Mouse (Mus musculus): Measurements from ENCODE around the gene Bcl3. TPM values are rescaled to one million over a fixed set of nuclear protein-coding genes. Genes with fewer than 3 reads are reported as not detected.

Gene Bcl3
- total RNA-seq, 2 experiments from 2014 or later: 15.5 TPM; not detected in 1

- ATAC-seq (replicated peaks; ENCODE audit: low FRiP score, poor library complexity, severe bottlenecking): no peak
Observed at GRCm38 (mm10) chr7:19840371-19840770, 17.8 kb upstream of the Bcl3 start.

- no peak for ATAC-seq (replicated peaks; ENCODE audit: low FRiP score, poor library complexity, severe bottlenecking)
Observed at GRCm38 (mm10) chr7:19836843-19837242, 14.3 kb upstream of the Bcl3 start.

- ATAC-seq (replicated peaks; ENCODE audit: low FRiP score, poor library complexity, severe bottlenecking): no peak
Observed at GRCm38 (mm10) chr7:19834055-19834454, 11.5 kb upstream of the Bcl3 start.

GRCm38 (mm10) chr7:19831837-19832236 lies 9.3 kb upstream of the Bcl3 start:
- 0 out of 2 replicates have a peak, but pooled peaks have one; percentile 54 for ATAC-seq (replicated peaks; ENCODE audit: low FRiP score, poor library complexity, severe bottlenecking)

- ATAC-seq (replicated peaks; ENCODE audit: low FRiP score, poor library complexity, severe bottlenecking): no peak
Observed at GRCm38 (mm10) chr7:19830682-19831156, 8.1 kb upstream of the Bcl3 start.

GRCm38 (mm10) chr7:19829694-19830093 lies 7.1 kb upstream of the Bcl3 start:
- ATAC-seq (replicated peaks; ENCODE audit: low FRiP score, poor library complexity, severe bottlenecking): no peak

- no peak for ATAC-seq (replicated peaks; ENCODE audit: low FRiP score, poor library complexity, severe bottlenecking)
Observed at GRCm38 (mm10) chr7:19826756-19827155, 4.2 kb upstream of the Bcl3 start.

- no peak for ATAC-seq (replicated peaks; ENCODE audit: low FRiP score, poor library complexity, severe bottlenecking)
Observed at GRCm38 (mm10) chr7:19824182-19824973, 1.8 kb upstream of the Bcl3 start.

GRCm38 (mm10) chr7:19823256-19824181 lies 949 bp upstream of the Bcl3 start:
- no peak for ATAC-seq (replicated peaks; ENCODE audit: low FRiP score, poor library complexity, severe bottlenecking)

- ATAC-seq (replicated peaks; ENCODE audit: low FRiP score, poor library complexity, severe bottlenecking): no peak
Observed at GRCm38 (mm10) chr7:19822193-19822592, 377 bp downstream of the Bcl3 start.

GRCm38 (mm10) chr7:19821633-19822032 lies 937 bp downstream of the Bcl3 start:
- ATAC-seq (replicated peaks; ENCODE audit: low FRiP score, poor library complexity, severe bottlenecking): no peak

GRCm38 (mm10) chr7:19820347-19821048 lies 2.1 kb downstream of the Bcl3 start:
- ATAC-seq (replicated peaks; ENCODE audit: low FRiP score, poor library complexity, severe bottlenecking): no peak

GRCm38 (mm10) chr7:19818875-19819274 lies 3.7 kb downstream of the Bcl3 start:
- ATAC-seq (replicated peaks; ENCODE audit: low FRiP score, poor library complexity, severe bottlenecking): no peak

- no peak for ATAC-seq (replicated peaks; ENCODE audit: low FRiP score, poor library complexity, severe bottlenecking)
Observed at GRCm38 (mm10) chr7:19818440-19818839, 4.1 kb downstream of the Bcl3 start.

- no peak for ATAC-seq (replicated peaks; ENCODE audit: low FRiP score, poor library complexity, severe bottlenecking)
Observed at GRCm38 (mm10) chr7:19817382-19818105, 5.0 kb downstream of the Bcl3 start.

- ATAC-seq (replicated peaks; ENCODE audit: low FRiP score, poor library complexity, severe bottlenecking): no peak
Observed at GRCm38 (mm10) chr7:19816224-19816771, 6.3 kb downstream of the Bcl3 start.

GRCm38 (mm10) chr7:19815296-19816223 lies 7.0 kb downstream of the Bcl3 start:
- no peak for ATAC-seq (replicated peaks; ENCODE audit: low FRiP score, poor library complexity, severe bottlenecking)

- no peak for ATAC-seq (replicated peaks; ENCODE audit: low FRiP score, poor library complexity, severe bottlenecking)
Observed at GRCm38 (mm10) chr7:19813579-19814122, 8.9 kb downstream of the Bcl3 start.

All from erythroid progenitor cell, adult 5-6 weeks (primary cell).